Mouse (Mus musculus) embryo, embryonic 10.5 days (tissue): ENCODE data around the gene Fntb.

Experiments used
- DNase-seq: peaks from one replicate; pipeline ENCODE4 v3.0.0-alpha.2; 2015; ENCODE audit warnings: low spot score

Gene Fntb

GRCm38 (mm10) chr12:76920990-76921389 is 155.6 kb downstream of the Fntb start:
- no peak for DNase-seq

GRCm38 (mm10) chr12:76923118-76923517 is 157.7 kb downstream of the Fntb start:
- DNase-seq: no peak

GRCm38 (mm10) chr12:76924904-76925604 is 159.7 kb downstream of the Fntb start:
- no peak for DNase-seq

- no peak for DNase-seq
Measured at GRCm38 (mm10) chr12:76926338-76926945, 161.1 kb downstream of the Fntb start.

DNA sequence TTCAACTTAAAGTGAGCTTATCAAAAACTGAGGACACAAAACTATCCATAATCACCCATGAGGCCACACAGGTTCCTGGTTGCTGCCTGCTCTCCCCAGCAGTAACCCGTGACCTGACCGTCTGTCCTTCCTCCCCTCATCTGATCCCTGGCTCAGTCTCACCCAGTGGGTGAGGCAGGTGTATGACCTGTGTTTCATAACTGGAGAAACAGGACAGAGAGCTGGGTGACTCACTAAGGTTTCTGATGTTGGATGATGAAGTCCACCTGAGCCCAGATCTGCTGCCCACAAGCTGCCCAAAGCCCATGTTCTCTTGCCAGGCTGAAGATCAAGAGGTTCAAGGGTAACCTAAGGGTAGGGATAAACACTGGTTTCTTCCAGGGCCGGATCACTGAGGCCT is 161.6 kb downstream of the Fntb start:
- no peak for DNase-seq

DNA sequence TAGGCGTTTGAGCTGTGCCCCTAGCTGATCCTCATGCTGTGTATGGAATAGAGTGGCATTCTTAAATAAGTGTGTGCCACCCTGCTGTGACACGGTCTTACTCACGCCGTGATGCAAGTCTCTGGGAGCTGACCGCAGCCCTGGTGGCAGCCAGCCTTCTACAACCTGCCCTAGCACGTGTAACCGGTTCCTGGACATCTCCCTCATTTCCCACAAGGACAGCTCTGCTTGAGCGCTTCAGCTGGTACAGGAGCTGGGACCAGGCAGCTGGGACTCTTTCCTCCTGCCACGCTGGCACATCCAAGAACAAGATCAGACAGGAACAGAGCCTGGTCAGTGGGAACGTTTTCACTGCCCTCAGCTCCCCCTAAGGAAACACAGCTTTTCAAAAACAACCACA is 162.2 kb downstream of the Fntb start:
- no peak for DNase-seq

- no peak for DNase-seq
Measured at GRCm38 (mm10) chr12:76930177-76930576, 164.8 kb downstream of the Fntb start.

DNA sequence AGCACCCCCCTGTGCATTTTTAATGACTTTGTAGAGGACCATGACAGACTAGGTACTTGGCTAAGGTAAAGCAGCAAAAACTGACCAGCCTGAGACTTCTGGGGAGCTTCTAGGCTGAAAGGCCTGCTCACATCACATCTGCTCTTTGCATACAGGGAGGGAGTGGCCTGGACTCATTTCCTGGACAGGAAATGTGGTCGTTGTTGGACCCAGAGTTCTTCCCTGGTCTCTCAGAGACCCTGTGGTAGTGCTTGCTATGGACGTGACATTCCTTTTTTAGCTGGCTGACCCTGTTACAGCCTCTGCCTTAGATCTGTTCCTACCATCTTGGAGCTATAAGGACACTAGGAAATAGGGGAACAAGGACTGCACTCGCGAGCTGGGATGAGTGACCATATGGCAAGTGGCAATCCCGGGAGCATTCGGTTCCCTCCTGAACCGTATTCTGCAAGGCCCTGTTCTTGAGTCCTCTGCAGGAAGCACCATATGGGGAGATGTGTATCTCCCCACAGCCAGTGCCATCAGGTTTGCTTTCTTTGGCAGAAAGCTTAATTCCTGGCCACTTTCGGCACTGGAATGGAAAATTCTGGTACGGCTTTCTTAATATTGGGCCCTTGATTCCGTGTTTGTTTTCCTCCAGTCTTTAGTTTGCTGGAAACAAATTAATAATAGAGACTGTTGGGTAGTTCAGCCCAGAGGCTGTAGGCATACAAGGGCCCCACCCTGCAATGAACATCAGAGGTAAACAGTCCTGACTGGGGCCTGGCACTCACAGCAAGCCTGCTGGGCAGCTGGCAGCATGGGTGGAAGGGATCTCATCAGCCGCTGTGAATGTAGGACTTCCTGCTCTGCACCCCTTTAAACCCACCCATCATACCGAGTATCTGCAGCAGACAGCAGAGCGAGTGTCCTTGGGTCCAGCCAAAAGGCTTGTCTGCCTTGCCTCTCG is 166.6 kb downstream of the Fntb start:
- no peak for DNase-seq

- no peak for DNase-seq
Measured at GRCm38 (mm10) chr12:76932688-76933060, 167.3 kb downstream of the Fntb start.

DNA sequence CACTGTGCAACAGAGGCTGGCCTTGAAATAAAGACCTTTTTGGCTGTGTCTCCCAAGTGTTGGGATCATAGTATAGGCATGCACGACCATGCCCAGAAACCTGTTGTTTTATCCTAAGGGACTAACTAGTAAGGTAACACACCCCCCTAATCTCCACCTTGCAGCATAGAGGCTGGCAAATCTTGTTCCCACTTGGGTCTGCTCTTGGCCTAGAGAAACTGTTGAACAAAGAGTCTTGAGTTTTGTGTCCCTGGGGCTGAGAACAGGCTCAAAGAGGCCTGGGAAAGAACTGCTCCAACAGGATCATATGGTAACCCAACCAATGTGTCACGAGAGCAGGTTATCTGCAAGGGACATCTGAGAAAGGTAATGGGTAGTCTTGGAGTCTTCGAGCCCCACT is 169.0 kb downstream of the Fntb start:
- no peak for DNase-seq

GRCm38 (mm10) chr12:76936211-76936610 is 170.8 kb downstream of the Fntb start:
- DNase-seq: no peak

- no peak for DNase-seq
Measured at GRCm38 (mm10) chr12:76938013-76938412, 172.6 kb downstream of the Fntb start.

- no peak for DNase-seq
Measured at GRCm38 (mm10) chr12:76941524-76941923, 176.1 kb downstream of the Fntb start.

DNA sequence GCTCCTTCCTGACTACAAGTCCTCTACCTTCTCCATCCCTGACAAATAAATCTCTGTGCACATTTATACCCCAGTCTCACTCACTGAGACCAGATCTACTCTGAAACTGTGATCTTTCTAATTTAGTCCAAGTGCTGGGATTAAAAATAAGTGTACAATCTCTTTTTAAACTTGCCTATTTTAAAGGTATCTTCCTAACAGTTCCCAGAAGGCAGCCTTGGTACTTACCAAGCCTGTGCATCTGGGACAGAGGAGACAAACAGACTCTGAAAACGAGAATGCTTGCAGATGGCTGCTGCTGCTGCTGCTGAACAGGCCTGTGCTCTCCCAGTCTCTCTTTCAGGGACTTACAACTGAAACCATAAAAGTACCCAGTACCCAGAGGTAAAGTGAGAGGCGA is 177.1 kb downstream of the Fntb start:
- DNase-seq: no peak

DNA sequence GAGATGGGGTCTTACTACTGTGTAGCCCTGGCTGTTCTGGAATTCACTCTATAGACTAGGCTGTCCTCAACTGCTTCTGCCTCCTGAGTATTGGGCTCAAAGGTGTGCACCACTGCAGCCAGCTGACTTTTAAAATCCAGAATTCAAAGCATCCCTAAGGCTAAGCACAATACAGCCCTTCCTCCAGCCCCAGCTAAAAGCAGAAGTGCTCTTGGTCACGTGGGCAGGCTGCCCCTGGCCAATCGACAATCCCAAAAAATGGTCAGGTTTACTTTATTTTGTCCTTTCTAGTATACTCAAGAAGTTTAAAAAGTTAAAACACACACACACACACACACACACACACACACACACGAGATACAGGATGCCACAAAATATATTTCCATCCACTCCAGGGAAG is 177.7 kb downstream of the Fntb start:
- no peak for DNase-seq

DNA sequence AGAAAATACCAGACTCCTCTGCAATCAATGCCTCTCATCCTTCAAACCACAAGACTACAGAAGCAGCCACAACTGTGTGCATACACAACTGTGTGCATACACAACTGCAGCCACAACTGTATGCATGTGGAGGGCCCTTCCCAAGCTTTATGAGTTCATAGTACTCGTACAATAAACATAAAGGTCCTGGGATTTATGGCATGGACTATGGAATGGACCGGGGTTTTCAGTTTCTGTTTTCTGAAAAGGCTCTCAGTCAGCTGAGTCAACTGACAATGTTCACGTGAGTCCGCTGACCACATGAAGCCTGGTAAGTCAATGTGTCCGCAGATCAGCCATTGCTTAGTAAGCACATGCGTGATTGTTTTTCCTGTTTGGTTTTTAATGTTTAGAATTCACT is 178.1 kb downstream of the Fntb start:
- DNase-seq: no peak

GRCm38 (mm10) chr12:76947487-76947886 is 182.1 kb downstream of the Fntb start:
- no peak for DNase-seq

- no peak for DNase-seq
Measured at GRCm38 (mm10) chr12:76948185-76948584, 182.8 kb downstream of the Fntb start.

DNA sequence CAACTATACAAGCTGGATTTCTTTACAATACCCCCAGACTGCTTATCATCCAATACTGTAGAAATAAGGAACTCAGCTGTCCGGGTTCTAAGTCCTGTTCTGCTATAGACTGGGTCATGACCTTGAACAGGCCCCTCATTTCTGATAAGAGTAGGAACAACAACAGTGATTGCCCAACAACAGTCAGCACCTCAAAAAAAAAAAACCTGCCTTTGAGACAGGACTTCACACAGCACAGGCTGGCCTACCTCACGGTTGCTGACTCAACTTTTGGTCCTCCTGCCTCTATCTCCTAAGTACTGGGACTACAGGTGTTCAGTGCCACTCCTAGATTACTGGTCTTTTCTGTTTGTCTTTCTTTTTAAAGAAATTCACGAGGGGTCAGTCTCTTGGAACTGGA is 183.4 kb downstream of the Fntb start:
- DNase-seq: no peak

DNA sequence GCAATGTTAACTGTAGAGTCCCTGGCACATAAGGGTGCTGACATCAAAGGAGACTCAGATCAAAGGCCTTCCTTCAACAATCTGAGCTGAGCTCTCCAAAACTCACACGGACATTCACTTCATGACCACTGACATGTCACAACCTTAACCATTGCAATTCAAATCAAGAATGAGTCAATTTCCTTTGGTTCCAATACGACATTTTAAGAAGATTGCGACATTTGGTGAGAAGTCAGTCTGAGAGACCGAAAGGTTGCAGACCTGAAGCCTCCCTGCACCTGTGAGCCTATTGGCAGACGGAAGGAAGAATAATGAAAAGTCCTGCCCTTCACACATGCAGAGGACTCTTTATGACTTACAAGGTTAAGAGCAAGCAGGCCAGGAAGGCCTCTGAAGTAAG is 184.9 kb downstream of the Fntb start:
- no peak for DNase-seq

GRCm38 (mm10) chr12:76953750-76954363 is 188.5 kb downstream of the Fntb start:
- DNase-seq: no peak

DNA sequence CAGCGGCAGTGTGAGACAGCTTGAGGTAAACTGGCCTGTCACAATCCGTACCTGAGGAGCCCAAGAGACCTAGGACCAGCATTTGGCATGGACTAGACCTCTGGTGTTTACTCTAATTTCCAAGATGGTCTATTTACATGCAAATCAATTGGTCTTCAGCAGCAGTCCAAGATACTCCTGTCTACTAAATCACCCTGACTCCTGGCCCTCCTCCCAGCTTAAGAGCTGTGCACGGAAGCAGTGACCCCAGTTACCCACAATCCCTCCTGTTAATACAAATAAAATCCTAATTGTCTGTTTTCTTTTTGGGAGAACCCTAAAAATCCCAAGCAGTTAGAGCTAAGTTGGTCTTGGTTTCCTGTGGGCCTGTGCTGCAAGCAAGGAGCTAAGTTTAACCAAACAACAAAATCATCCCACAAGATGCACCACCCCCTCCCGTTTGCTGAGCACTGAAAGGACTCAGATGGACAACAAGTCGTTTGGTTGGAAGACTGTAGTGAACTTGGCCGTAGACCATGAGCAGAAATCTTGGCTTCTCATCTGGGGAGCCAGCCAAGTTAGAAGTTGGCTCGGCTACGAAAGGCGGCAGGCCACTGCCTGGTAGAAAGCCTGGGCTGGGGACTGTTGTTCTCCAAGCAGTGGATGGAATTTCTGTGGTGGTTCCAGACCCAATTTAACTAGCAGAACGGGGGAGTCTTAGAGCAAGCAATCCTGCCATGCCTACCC is 189.5 kb downstream of the Fntb start:
- DNase-seq: no peak
